Mouse (Mus musculus) E14TG2a.4 (cell line): ENCODE measurements around the gene C3.

Source experiments
- H3K27me3 ChIP-seq: 2 replicates; pipeline ENCODE4 v1.6.1; 2014; ENCODE audit warnings: low read length, control low read depth; ENCODE audit not compliant: insufficient read depth
- H3K36me3 ChIP-seq: 2 replicates; pipeline ENCODE4 v1.6.1; 2014; ENCODE audit warnings: low read length, control low read depth; ENCODE audit not compliant: insufficient read depth
- H3K4me1 ChIP-seq: replicated peaks from 2 replicates; pipeline ENCODE4 v1.6.1; 2014; ENCODE audit warnings: low read depth, low read length, control low read depth
- H3K4me3 ChIP-seq: replicated peaks from 2 replicates; pipeline ENCODE4 v1.5.1; 2014; ENCODE audit warnings: mild to moderate bottlenecking, low read length
- H3K9me3 ChIP-seq: 2 replicates; pipeline ENCODE4 v1.6.1; 2014; ENCODE audit warnings: low read length, control low read depth
- CTCF ChIP-seq: conservative IDR thresholded peaks from 2 replicates; pipeline ENCODE4 v1.5.1; 2014; ENCODE audit warnings: low read length
- NANOG ChIP-seq: IDR thresholded peaks from 2 replicates; pipeline ENCODE4 v1.6.1; 2014; ENCODE audit warnings: borderline replicate concordance, low read length, mixed read lengths
- POU5F1 ChIP-seq: IDR thresholded peaks from 2 replicates; pipeline ENCODE4 v1.6.1; 2014; ENCODE audit warnings: low read length, borderline replicate concordance

The C3 gene

DNA sequence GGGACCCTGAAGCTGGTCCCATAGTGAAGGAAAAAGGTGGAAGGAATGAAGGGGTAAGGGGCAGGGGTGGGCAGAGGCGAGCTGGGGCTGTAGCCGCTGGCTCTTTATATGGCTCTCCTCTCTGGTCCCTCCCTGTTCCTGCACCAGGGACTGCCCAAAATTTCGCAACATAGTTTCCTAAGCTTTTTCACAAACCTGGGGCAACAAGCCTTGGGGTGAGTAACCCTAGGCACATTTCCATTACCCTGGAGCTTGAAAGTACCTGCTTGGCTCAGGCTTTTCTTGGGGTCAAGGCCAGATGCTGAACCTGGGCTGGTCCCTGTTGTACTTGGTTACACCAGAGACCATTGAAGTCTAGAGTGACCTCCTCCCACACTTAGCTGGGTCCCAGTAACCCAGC lies at the start of gene C3:
Gene C3, minus strand, starts transcription at position 123 of the 400 bp plus-strand sequence.
- TF ChIP-seq POU5F1, result no peak
- no peak for TF ChIP-seq CTCF
- no peak for TF ChIP-seq NANOG
- peaks cover 9% of the 10 kb centered on the region for H3K4me1 ChIP-seq
- H3K36me3 ChIP-seq, result no peaks in the 10 kb centered on the region
- peaks cover 49% of the 10 kb centered on the region for H3K27me3 ChIP-seq
- H3K4me3 ChIP-seq, result no peak within 1 kb of the TSS
- no peaks in the 10 kb centered on the region for H3K9me3 ChIP-seq

DNA sequence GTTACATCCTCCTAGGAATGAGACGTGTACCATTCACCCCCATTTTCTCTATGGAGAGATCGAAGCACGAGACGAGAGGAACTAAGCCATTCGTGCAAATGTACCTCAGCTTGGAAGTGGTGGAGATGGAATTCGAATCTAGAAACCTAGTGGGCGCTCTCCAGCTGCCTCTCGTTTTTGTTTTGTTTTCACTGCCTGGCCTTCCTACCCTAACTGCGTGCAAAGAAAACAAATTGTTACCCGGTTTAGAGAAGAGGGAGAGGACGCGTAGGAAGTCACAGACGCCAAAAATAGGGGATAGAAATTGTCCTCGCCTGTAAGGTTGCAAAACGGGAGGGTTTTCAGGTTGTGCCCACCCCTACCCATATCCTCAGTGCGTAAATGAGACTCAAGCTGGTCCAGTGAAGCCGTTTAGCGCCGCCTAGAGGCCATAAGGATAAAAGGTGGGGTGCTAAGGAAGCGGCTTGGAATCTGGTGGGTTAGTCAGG lies 48.7 kb upstream of the C3 start:
- Histone ChIP-seq H3K9me3 (no peaks in the 10 kb centered on the region), H3K36me3 (no peaks in the 10 kb centered on the region), H3K27me3 (peaks cover 64% of the 10 kb centered on the region), H3K4me1 (peaks cover 70% of the 10 kb centered on the region), H3K4me3 (0 out of 2 replicates have a peak overlapping the region, but pooled peaks have one; percentile 80)
- TF ChIP-seq CTCF, result peak; percentile 99
- TF ChIP-seq NANOG, result no peak

- Histone ChIP-seq H3K27me3 (peaks cover 59% of the 10 kb centered on the region), H3K4me3 (peak overlapping the region; percentile 80), H3K36me3 (no peaks in the 10 kb centered on the region), H3K9me3 (peaks cover 4% of the 10 kb centered on the region; the same call in 1 of the 2 replicates), H3K4me1 (peaks cover 70% of the 10 kb centered on the region)
- TF ChIP-seq CTCF (no peak), NANOG (no peak), POU5F1 (no peak)
Measured at GRCm38 (mm10) chr17:57275997-57276351, 48.0 kb upstream of the C3 start.

GRCm38 (mm10) chr17:57275111-57275996 lies 47.4 kb upstream of the C3 start:
- Histone ChIP-seq H3K27me3 (peaks cover 52% of the 10 kb centered on the region), H3K4me3 (peak overlapping the region; percentile 80), H3K36me3 (no peaks in the 10 kb centered on the region), H3K4me1 (peaks cover 70% of the 10 kb centered on the region), H3K9me3 (peaks cover 4% of the 10 kb centered on the region; the same call in 1 of the 2 replicates)
- TF ChIP-seq NANOG, result no peak
- no peak for TF ChIP-seq POU5F1
- TF ChIP-seq CTCF, result no peak

DNA sequence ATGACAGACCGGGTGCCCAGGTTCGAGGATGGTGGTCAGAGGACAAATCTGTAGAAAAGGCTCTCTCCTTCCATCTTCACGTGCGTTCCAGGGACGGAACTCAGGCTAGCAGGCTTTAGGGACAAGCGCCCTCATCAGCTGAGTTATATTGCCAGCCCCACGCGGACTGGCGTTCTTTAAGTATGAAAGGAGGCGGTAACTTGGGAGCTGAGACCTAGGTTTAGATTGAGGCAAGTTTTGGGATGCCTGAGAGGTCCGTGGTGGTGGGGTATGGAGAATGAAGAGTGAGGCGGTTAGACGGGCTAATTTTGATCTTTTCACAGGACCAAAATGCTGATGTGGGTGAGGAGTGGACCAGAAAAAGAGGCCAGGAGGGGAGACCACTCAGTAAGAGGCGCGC lies 46.8 kb upstream of the C3 start:
- Histone ChIP-seq H3K9me3 (peaks cover 4% of the 10 kb centered on the region; the same call in 1 of the 2 replicates), H3K27me3 (peaks cover 47% of the 10 kb centered on the region), H3K4me1 (peaks cover 68% of the 10 kb centered on the region), H3K4me3 (peak overlapping the region; percentile 80), H3K36me3 (no peaks in the 10 kb centered on the region)
- TF ChIP-seq NANOG (no peak), POU5F1 (no peak), CTCF (no peak)

GRCm38 (mm10) chr17:57273846-57274245 lies 45.9 kb upstream of the C3 start:
- no peaks in the 10 kb centered on the region for H3K36me3 ChIP-seq
- peaks cover 40% of the 10 kb centered on the region for H3K27me3 ChIP-seq
- peaks cover 60% of the 10 kb centered on the region for H3K4me1 ChIP-seq
- peaks cover 4% of the 10 kb centered on the region; the same call in 1 of the 2 replicates for H3K9me3 ChIP-seq
- no peak overlapping the region for H3K4me3 ChIP-seq
- TF ChIP-seq POU5F1 (no peak), CTCF (no peak), NANOG (no peak)

DNA sequence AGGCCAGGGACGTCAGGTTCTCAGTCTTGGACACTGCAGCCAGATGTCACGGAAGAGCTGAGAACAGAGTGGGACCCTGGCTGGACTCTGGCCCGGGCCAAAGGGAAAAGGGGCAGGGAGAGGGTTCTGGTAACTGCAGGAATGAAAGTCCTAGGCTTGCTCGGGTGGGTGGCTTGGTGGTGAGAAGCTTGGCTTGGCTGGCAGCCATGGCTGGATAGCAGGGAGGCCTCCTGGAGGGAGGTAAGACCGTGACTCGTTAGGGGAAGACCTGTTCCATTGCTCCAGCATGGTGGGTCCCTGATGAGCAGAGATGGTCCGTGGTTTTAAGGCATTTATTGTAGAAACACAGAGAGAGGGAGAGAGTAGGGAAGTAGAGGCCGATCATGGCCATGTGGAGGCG lies 43.4 kb upstream of the C3 start:
- H3K36me3 ChIP-seq, result no peaks in the 10 kb centered on the region
- no peak overlapping the region for H3K4me3 ChIP-seq
- peaks cover 23% of the 10 kb centered on the region for H3K27me3 ChIP-seq
- H3K4me1 ChIP-seq, result peaks cover 47% of the 10 kb centered on the region
- peaks cover 4% of the 10 kb centered on the region; the same call in 1 of the 2 replicates for H3K9me3 ChIP-seq
- TF ChIP-seq NANOG, result no peak

- H3K4me1 ChIP-seq, result peaks cover 46% of the 10 kb centered on the region
- H3K4me3 ChIP-seq, result no peak overlapping the region
- H3K36me3 ChIP-seq, result peaks cover 19% of the 10 kb centered on the region
- H3K27me3 ChIP-seq, result 0 out of 2 replicates have a peak, but pooled peaks cover 2% of the 10 kb centered on the region
- peaks cover 4% of the 10 kb centered on the region; the same call in 1 of the 2 replicates for H3K9me3 ChIP-seq
- TF ChIP-seq CTCF (no peak), POU5F1 (no peak), NANOG (no peak)
Measured at GRCm38 (mm10) chr17:57267556-57268126, 39.7 kb upstream of the C3 start.
